Mouse (Mus musculus) right cerebral cortex, postnatal 36 days (tissue): ENCODE data around the gene Kcne2.

Experiments
- DNase-seq, 2 experiments: peaks; one replicate each; pipeline ENCODE4 v3.0.0; 2022; ENCODE audit warnings: low spot score in 2 of 2, mixed read lengths in 1 of 2

Gene Kcne2

DNA sequence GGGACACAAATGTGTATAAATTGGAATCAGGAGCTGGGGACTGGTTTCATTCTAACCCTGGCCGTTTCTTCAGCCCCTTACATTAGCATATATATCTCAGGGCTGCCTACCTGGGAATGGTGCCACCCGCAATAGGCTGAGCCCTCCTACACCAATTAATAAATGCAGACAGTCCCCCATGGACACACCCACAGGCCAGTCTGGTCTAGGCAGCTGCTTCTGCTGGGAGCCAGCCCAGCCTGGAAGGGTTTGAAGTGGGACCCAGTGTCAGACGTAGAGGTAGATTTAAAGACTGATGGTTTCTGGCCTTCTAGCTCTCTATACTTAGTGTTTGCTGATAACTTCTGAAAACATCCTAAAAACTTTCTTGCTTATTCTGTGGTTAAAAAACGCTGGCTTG is 16.9 kb downstream of the Kcne2 start:
- no peak for DNase-seq

DNA sequence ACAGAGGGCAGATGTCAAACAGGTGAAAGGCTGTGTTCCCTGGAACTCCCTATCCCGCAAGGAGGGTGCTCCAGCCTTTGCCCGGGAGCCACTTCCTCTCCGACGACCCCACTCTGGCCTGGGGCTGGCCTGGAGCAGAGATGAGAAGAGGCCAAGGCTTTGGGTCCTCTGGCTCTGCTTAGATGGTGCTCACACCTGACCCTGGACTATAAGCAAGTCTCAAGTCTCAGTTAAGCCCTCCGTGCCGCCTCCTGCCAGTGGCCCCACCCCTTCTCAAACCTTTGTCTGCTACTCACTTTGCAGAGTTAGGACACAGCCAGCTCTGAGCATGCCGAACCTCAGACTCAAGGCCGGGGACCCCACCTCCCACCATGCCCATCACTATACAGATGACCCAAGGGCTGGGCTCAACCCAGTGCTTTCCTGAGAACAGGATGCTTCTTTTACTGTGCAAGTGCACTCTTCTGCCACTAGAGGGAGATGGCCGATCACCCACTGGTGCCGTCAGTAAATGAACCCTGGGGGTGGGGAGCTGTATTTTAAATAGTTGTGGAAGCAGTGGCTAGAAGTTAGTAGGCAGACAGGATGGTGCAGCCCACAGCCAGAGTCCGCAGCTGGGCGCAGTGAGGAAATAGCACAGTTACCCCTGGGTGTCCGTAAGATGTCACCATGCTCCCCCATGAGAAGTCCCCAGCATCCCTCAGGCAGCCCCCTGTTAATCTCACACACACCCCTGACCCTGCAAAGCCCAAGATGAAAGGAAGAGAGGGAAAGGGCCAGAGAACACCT is 22.0 kb downstream of the Kcne2 start:
- peak in 1 of 2 experiments; percentile 39 for DNase-seq

DNA sequence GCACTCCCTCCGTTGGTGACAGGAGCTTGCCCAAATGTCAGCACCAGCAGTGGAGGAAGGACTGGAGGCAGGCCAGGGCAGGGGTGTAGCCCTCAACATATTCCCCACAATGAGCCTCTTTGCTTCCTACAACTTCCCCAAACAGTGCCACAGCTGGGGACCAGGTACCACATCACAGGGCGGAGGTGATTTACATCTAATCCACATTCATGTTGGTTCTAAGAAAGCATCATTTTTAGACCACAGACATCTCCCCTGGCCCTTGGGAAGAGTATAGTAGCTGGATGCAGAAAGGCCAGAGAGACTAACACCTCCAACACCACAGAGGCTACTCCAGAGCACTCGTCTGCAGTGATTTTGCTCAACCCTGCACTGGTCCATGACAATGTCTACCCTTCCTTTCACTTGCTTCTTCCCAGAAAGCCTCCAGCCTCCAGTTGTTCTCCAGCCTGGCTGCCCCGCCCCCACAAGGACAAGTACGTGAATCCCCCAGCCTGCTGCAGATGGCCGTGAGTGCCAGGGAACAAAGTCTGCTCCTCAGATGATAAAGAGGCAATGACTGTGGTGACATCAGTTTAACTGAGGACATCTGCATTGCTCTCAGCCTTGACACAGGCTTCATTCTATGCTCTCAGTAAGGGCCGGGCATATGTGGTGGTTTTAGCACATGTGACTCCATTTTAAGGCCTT is 24.0 kb downstream of the Kcne2 start:
- no peak for DNase-seq

DNA sequence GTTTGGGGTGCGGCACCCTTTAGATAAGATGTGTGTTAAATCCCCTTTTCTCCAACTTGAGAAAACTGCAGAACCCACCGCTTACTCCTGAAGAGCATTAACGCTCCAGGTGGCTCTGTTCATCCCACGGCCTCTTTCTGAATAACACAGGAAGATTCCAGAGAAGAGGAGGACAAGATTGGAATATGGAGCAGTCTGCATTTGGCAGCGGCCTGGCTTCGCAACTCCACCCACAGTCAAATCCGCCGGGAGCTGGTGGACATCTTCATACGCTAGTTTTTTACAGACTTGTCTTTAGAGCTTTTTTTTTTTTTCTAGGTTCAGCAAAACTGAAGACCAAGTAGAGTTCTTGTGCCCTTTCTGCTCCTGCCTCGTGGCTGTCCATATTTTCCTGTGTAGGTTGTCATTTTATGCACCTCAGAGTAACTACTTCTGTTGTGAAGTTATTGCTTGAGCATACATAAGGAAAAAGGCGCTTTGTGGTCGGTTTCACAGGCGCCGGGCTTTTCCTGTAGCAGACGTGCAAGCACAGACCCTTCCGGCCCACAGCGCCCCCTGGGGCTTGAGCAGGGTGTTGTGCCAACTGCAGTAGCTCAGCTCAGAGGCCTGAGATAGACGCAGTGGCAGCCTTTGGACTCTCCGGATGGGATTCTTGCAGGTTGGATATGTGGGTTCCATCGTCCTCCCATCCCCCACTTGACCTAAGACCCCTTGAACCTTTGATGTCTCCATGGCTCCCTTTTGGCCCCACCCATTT is 27.3 kb downstream of the Kcne2 start:
- DNase-seq, result peak; percentile 56 to 69

DNA sequence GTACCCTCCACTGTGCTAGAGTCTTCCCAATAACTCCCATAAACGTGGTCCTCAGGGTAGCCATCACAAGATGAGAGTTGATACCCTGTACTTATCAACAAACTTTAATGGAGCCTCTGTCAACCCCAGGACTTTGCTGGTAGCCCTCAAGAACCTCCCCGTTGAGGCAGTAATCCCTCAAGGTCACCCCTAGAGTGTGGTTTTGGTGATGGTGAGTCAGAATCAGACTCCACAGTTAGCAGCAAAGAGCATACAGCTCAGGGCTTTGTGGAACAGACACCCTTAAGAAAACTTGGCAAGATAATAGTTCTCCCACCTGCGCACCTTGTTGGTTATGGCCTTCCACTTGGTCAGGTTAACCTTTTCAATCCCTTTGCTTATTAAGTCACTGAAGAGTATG is 28.2 kb downstream of the Kcne2 start:
- no peak for DNase-seq

DNA sequence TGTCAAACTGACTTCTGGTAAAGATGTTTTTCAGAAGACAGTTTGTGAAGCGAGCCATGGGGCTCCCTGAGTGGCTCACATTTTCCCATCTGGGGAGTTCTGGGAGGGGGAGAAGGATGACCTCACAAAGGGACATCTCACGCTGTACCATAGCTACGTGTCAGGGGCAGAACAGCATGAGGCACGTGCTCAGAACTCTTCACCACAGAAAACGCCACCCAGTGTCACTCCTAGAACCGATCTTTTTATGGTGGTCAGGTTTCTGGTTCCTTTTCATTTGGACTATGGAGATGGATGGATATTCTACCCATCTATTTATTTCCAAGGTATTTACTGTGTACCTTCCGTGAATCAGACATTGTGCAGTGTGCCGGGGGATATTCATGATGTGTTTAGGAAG is 29.2 kb downstream of the Kcne2 start, which contains the start of gene Fam243:
Gene Fam243 (minus strand): TSS at position 101 of the 400 bp plus-strand sequence.
- DNase-seq, result no peak

DNA sequence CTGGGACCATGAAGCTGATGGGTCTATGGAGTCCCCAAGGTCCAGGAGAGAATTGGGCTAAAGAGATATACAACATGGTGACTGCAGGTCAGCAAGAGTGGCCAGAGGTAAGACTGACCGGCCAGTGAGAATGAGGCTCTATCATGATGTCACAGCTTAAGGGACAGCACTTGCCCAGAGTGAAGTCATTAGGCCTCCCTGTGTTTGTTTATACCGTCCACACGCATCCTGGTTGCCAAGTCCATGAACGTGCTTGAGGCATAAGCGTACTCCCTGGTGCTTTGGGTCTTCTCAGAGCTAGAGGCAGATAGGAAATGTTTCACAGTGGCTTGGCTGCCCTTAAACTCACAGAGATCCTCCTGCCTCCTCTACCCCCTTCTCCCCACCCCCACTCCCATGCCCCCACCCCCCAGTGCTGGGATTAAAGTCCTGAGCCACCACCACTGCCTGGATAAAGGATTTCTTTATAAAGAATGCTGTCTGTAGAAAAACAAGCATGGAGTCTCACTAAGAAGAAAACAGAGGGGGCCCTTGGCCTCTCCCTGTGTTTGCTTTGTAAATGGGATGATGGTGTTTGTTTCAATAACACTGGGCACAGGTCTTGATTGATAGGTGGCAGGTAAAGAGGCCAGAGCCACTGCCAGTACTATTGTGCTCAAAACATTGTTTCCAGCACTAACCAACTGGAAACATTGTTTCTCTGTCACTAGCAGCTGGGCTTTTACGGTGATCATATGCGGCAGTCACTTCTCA is 32.3 kb downstream of the Kcne2 start:
- no peak for DNase-seq

DNA sequence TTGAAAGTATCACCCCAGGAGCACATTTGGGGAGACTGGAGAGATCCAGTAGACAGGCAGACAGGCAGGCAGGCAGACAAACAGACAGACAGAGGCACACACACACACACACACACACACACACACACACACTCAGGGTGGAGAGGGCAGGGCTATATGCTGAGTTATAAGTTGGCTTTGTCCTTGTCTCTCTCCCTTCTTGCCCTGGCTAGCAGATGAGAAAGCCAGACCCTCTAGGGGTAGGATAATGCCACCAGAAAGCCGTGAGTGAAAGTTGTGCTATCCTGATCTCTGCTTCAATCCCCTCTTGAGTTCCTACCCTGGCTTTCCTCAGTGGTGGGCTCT is 32.8 kb downstream of the Kcne2 start:
- DNase-seq, result no peak

DNA sequence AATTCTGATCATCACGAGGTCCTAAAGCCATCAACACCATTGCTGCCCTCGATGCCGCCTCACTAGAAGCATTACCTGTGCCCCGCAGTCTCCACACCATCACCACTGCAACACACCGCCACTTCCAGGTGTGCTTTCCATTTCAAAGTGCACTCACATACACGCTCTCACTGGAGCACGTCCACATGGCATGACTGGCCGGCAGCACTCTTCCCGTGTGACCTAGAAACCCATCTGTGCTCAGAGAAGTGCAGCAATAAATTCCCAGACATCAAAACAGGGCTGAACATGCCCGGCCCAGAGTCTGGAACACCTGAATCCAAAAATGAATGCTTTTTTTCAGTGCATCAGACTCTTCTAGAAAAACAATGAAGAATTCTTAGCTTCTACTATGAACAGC is 35.7 kb downstream of the Kcne2 start:
- DNase-seq, result no peak

DNA sequence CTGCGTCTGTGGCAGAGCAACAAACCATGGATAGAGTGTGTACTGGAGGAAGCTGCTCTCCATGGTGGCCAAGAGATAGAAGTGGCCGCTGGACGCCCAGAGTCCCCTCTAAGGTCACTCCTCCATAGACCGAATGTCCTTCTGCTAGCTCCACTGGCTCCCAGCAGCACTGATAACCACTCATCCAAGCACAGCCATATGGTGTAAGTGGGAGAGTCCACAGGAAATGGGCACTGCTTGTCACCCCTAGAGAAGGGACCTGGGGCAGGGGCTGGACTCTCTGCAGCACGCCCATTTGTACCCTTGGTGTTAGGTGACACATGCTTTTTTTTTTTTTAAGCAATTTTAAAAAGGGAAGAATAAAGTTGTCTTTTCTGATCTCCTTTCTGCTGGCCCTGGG is 38.8 kb downstream of the Kcne2 start:
- no peak for DNase-seq

DNA sequence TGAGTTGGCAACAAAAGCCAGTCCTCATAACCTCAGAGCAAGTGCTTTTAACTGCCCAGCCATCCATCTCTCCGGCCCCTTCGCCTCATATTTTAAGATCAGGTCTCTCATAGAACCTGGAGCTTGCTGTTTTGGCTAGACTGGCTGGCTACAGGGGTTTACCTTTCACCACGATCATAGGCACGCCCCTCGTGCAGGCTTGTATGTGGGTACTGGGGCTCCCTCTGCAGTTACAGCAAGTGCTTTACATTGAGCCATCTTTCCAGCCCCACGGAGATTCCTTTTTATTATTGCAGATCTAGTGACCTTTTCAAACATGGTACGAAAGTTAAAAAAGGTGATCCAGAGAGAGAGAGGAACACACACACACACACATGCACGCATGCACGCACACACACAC is 42.4 kb downstream of the Kcne2 start:
- DNase-seq, result no peak

DNA sequence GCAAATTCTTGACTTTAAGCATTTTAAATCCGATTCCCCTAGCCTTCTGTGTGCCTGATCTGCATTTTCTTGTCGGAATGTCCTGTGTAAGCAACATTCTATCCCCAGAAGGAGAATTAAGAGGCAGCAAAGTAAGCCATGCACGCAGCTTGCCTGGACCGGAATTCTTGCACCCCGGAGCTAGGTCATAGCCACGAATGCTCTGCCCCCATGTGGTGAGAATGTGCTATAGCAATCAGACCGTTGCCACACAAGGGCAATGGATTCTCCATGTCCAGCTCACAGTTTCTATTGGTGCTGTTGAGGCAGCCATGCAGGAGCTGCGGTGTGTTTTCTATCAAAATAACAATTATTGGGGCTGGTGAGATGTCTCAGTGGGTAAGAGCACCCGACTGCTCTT is 44.1 kb downstream of the Kcne2 start:
- peak; percentile 54 to 58 for DNase-seq

DNA sequence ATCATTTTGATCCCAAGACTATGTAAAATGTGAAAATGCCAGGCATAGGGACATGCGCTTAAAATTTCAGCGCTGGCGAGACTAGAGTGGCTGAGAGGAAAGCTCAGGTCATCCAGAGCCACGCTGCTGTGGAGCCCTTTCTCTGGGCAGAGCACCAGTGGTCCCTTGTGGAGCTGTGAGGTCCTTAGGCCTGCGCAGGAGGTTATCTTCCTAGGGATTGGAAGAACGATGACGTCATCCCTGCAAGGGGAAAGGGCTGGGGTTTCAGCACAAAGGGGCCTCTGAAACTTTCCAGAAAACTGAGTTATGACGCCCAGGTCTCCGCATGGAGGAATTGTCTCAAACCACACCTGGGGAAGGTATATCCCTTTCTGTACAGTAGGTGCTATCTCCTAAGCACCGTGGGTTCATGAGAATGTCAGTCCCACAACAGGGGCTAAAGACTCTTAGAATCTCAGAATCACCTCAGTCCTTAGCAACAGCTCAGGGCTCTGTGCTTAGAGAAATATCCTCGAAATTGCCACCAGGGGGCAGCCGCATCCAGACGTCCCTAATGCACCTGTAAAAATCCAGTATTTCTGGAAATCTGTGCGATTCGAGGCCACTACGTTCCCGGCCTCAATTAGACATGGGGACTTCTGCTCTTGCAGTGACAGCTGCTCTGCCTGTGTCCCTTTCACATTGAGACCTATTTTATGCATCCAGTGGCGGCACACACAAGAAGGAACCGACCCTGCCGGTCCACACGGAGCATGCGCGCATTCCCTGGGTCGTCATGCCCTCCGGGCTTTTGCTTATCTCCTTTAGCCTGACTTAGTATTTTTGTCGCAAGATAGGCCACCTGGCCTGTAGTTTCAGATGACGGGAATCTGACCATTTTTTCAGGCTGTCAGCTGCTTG is 48.7 kb downstream of the Kcne2 start:
- peak; percentile 30 to 41 for DNase-seq

DNA sequence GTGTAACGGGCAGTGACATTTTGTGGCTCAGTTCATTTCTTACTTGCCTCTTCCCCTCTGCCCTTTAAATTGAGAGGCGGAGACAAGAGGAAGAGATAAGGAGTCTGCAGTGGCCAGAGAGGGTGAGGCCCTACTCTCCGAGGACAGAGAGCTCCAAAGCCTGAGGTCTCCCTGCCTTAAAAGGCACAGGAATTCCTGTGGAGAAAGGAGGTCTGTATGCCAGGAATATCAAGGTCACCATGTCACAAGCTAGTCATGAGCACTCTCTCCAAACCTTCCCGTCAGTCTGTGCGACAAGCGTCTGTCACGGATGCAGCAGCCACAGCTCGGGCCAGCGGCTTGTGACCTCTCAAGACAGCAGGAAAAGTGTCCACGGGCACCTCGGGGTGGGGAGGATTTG is 53.0 kb downstream of the Kcne2 start:
- no peak for DNase-seq

DNA sequence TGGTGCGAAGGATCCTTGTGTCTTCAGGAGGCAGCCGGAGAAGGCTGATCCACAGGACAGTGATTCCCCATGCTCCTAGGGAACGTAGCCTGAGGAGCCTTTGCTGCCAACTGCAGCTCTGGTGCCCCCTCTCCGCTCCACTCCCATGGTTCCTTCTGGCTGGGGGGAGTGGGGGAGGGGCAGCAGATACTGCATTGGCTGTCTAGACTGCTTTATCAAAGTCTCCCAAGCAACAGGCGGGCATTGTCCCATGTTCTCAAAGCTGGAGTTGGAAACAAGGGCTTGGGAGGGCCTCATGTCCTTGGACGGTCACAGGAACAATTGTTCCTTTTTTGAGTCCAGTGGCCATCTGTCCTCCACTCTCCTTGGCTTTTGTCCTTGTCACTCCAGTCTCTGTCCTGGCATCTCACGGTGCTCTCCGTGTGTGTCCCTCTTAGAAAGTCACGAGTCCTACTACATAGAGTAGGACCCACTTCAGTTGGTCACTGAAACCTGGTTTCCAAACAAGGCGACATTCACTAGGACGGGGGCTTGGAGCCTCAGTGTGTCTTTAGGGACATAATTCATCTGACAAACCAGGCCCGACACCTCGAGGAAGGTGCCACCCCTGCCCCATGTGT is 54.2 kb downstream of the Kcne2 start:
- DNase-seq, result no peak
